Mouse (Mus musculus) intestine, embryonic 14.5 days (tissue): ENCODE results near the gene Sh3glb1. TPM values are rescaled to one million over a fixed set of nuclear protein-coding genes. Genes with fewer than 3 reads are reported as not detected.
"Not testable (repeated sequence)": the region's sequence is repeated elsewhere in the genome, so short reads cannot be mapped to it uniquely, and the experiment has no call there.

ENCODE experiments used
- ATAC-seq: fragments of 200-750 bp; cut with Nextera tagmentation; replicated peaks from 2 replicates; pipeline ENCODE4 v1.8.0; 2017; ENCODE audit warnings: low read depth, moderate number of reproducible peaks, moderate TSS enrichment, moderate library complexity; ENCODE audit not compliant: low FRiP score, low TSS enrichment
- DNase-seq: peaks from one replicate; pipeline ENCODE4 v3.0.0-alpha.2; 2018; ENCODE audit warnings: low spot score
- H3K27ac ChIP-seq: fragments of 300-500 bp; sonication (generic); 2 replicates; pipeline ENCODE4 v1.5.1; 2014; ENCODE audit warnings: low read depth, mild to moderate bottlenecking, control low read depth
- H3K27me3 ChIP-seq: fragments of 300-500 bp; sonication (generic); replicated peaks from 2 replicates; pipeline ENCODE4 v1.6.1; 2014; ENCODE audit warnings: low read length, control low read depth; ENCODE audit not compliant: control insufficient read depth, insufficient read depth
- H3K36me3 ChIP-seq: fragments of 300-500 bp; sonication (generic); 2 replicates; pipeline ENCODE4 v1.6.1; 2014; ENCODE audit warnings: low read length, control low read depth; ENCODE audit not compliant: control insufficient read depth, insufficient read depth
- H3K4me1 ChIP-seq: fragments of 300-500 bp; sonication (generic); replicated peaks from 2 replicates; pipeline ENCODE4 v1.6.1; 2014; ENCODE audit warnings: low read length, control low read depth, mixed read lengths; ENCODE audit not compliant: control insufficient read depth, insufficient read depth
- H3K4me2 ChIP-seq: fragments of 300-500 bp; sonication (generic); 2 replicates; pipeline ENCODE4 v1.6.1; 2014; ENCODE audit warnings: low read length
- H3K4me3 ChIP-seq: fragments of 300-500 bp; sonication (generic); 2 replicates; pipeline ENCODE4 v1.5.1; 2014; ENCODE audit warnings: low read depth, low read length, control low read depth, mixed read lengths
- H3K9ac ChIP-seq: fragments of 300-500 bp; sonication (generic); 2 replicates; pipeline ENCODE4 v1.6.1; 2014; ENCODE audit warnings: mild to moderate bottlenecking, low read length
- H3K9me3 ChIP-seq: fragments of 300-500 bp; sonication (generic); 2 replicates; pipeline ENCODE4 v1.6.1; 2016; ENCODE audit warnings: low read length, control low read depth; ENCODE audit not compliant: control insufficient read depth
- WGBS: fragments of 180-500 bp; shearing (Covaris S2); extraction: QIAGEN DNeasy Blood & Tissue Kit; methylation state at CpG from one replicate; pipeline ENCODE4 v1.1.7; 2014; 5-methylcytosine and 5-hydroxymethylcytosine counted together
- polyA plus RNA-seq: library from polyadenylated mRNA; unstranded; fragments of >200 nt; fragmentation: Nextera tagmentation; extraction: Ambion mirVana; gene quantifications from 2 replicates; pipeline ENCODE4 v1.2.1, GENCODE M21; 2014

Sh3glb1 gene
- polyA plus RNA-seq, 1 experiment from 2014 or later: 95.3 TPM

- H3K27ac ChIP-seq, ATAC-seq, H3K36me3 ChIP-seq, H3K4me1 ChIP-seq, H3K9ac ChIP-seq, H3K27me3 ChIP-seq, H3K4me3 ChIP-seq, H3K9me3 ChIP-seq, DNase-seq, H3K4me2 ChIP-seq: not testable (repeated sequence)
- WGBS: 46% methylated on average over 3 of the region's 3 CpGs
These were observed 27.6 kb upstream of the Sh3glb1 start for GRCm38 (mm10) chr3:144747706-144748105.

- 73% methylated on average over 24 of the region's 24 CpGs for WGBS
- H3K9ac ChIP-seq, H3K9me3 ChIP-seq, H3K4me3 ChIP-seq, H3K27me3 ChIP-seq, H3K4me2 ChIP-seq, ATAC-seq, H3K36me3 ChIP-seq, DNase-seq, H3K27ac ChIP-seq, H3K4me1 ChIP-seq: not testable (repeated sequence)
These were observed 18.3 kb upstream of the Sh3glb1 start for GRCm38 (mm10) chr3:144738396-144738795.

- H3K9me3 ChIP-seq: no peaks in the 10 kb centered on the region
- H3K4me3 ChIP-seq: no peak overlapping the region
- H3K4me2 ChIP-seq: no peak overlapping the region
- no peaks in the 10 kb centered on the region for H3K4me1 ChIP-seq
- no peak overlapping the region for H3K9ac ChIP-seq
- ATAC-seq (no peak), DNase-seq (peak; percentile 77)
- no peaks in the 10 kb centered on the region for H3K27me3 ChIP-seq
- 22% methylated on average over 9 of the region's 9 CpGs for WGBS
- H3K27ac ChIP-seq: no peak overlapping the region
- H3K36me3 ChIP-seq: no peaks in the 10 kb centered on the region
These were observed 16.7 kb upstream of the Sh3glb1 start for GRCm38 (mm10) chr3:144736831-144737230.

GRCm38 (mm10) chr3:144723455-144723854, 3.3 kb upstream of the Sh3glb1 start:
- Histone ChIP-seq H3K4me3 (no peak overlapping the region), H3K9me3 (no peaks in the 10 kb centered on the region), H3K36me3 (no peaks in the 10 kb centered on the region), H3K4me2 (no peak overlapping the region), H3K9ac (no peak overlapping the region), H3K4me1 (peaks cover 7% of the 10 kb centered on the region), H3K27ac (no peak overlapping the region), H3K27me3 (no peaks in the 10 kb centered on the region)
- 45% methylated on average over 4 of the region's 4 CpGs for WGBS
- peak; percentile 80 for DNase-seq
- no peak for ATAC-seq

GRCm38 (mm10) chr3:144722566-144722965, 2.4 kb upstream of the Sh3glb1 start:
- not testable (repeated sequence) for H3K27me3 ChIP-seq, H3K9me3 ChIP-seq, H3K27ac ChIP-seq, H3K4me2 ChIP-seq, H3K9ac ChIP-seq, ATAC-seq, H3K4me3 ChIP-seq, H3K36me3 ChIP-seq, DNase-seq
- peaks cover 14% of the 10 kb centered on the region for H3K4me1 ChIP-seq
- 75% methylated on average over 3 of the region's 3 CpGs for WGBS

GRCm38 (mm10) chr3:144721860-144722256, 1.7 kb upstream of the Sh3glb1 start:
- DNase-seq: no peak
- 85% methylated on average over 9 of the region's 9 CpGs for WGBS
- Histone ChIP-seq H3K9ac (no peak overlapping the region), H3K27me3 (no peaks in the 10 kb centered on the region), H3K9me3 (no peaks in the 10 kb centered on the region), H3K4me2 (no peak overlapping the region), H3K36me3 (no peaks in the 10 kb centered on the region), H3K4me3 (no peak overlapping the region), H3K4me1 (peaks cover 20% of the 10 kb centered on the region), H3K27ac (no peak overlapping the region)
- no peak for ATAC-seq

- peak overlapping the region; percentile 99; the same call in 1 of the 2 replicates for H3K27ac ChIP-seq
- H3K27me3 ChIP-seq: no peaks in the 10 kb centered on the region
- 83% methylated on average over 10 of the region's 10 CpGs for WGBS
- H3K9me3 ChIP-seq: no peaks in the 10 kb centered on the region
- DNase-seq (no peak), ATAC-seq (no peak)
- H3K36me3 ChIP-seq: no peaks in the 10 kb centered on the region
- peaks cover 25% of the 10 kb centered on the region for H3K4me1 ChIP-seq
- peak overlapping the region; percentile 85 for H3K4me3 ChIP-seq
- peak overlapping the region; percentile 53 for H3K4me2 ChIP-seq
- H3K9ac ChIP-seq: no peak overlapping the region
These were observed 1.1 kb upstream of the Sh3glb1 start for GRCm38 (mm10) chr3:144721077-144721859.

GRCm38 (mm10) chr3:144719088-144719900, 841 bp downstream of the Sh3glb1 start:
- Histone ChIP-seq H3K4me3 (peak overlapping the region; percentile 85), H3K36me3 (no peaks in the 10 kb centered on the region), H3K9ac (peak overlapping the region; percentile 84), H3K4me2 (peak overlapping the region; percentile 75), H3K4me1 (peaks cover 37% of the 10 kb centered on the region), H3K27me3 (no peaks in the 10 kb centered on the region), H3K27ac (peak overlapping the region; percentile 99), H3K9me3 (no peaks in the 10 kb centered on the region)
- peak; percentile 88 for DNase-seq
- under 1% methylated on average over 41 of the region's 56 CpGs for WGBS
- ATAC-seq: peak; percentile 7
